Comparison of ENCODE assay signal across 9 mouse cellular contexts in genomic region chr7:119427180-119427616, GRCm38 (mm10). TPM values are rescaled to one million over a fixed set of nuclear protein-coding genes. Genes with fewer than 3 reads are reported as not detected.
DNase-seq lines count a peak whose midpoint lies in the region; ATAC-seq and TF ChIP-seq lines count a peak whose summit lies in the region.
"Had no signal": no experiment of that assay in that cellular context is flagged by ENCODE, and none has a peak within 500 bp of the region (broad histone marks: within the 10 kb centered on the region; RNA-seq: fewer than 3 reads in every experiment).

No protein-coding gene starts in this region.

- H3K9me3 ChIP-seq in forebrain, embryonic 11.5 days (ENCODE audit: control insufficient read depth, low read length): no peaks in the 10 kb centered on the region
- no peaks in the 10 kb centered on the region for H3K9me3 ChIP-seq in liver, embryonic 14.5 days (ENCODE audit: control insufficient read depth, low read length)

- no peak overlapping the region for H3K27ac ChIP-seq in forebrain, embryonic 11.5 days (ENCODE audit: low read depth, low read length)
- no peak overlapping the region for H3K27ac ChIP-seq in liver, embryonic 14.5 days

- no peaks in the 10 kb centered on the region for H3K27me3 ChIP-seq in forebrain, embryonic 11.5 days (ENCODE audit: control insufficient read depth, insufficient read depth, low read length)
- no peaks in the 10 kb centered on the region for H3K27me3 ChIP-seq in liver, embryonic 14.5 days (ENCODE audit: control insufficient read depth, insufficient read depth, low read length)

- ATAC-seq in forebrain, embryonic 11.5 days (replicated peaks; ENCODE audit: low FRiP score): peak; percentile 77; the same call in 1 of the 2 replicates
- ATAC-seq in liver, embryonic 14.5 days (ENCODE audit: insufficient read depth): no peak

- peak; percentile 2 for DNase-seq in heart, adult 8-10 months (ENCODE audit: low spot score)
- no peak for DNase-seq in heart, postnatal 25 days (ENCODE audit: low spot score)
- DNase-seq in brain, embryonic 14.5 days (ENCODE audit: low read depth): peak; percentile 91
- DNase-seq in forebrain, embryonic 11.5 days (ENCODE audit: low spot score): peak; percentile 73
- DNase-seq in kidney, postnatal 10 days: peak; percentile 46
- peak; percentile 4 to 17 (median 11) for DNase-seq in liver, embryonic 14.5 days (ENCODE audit: low read depth in 3 of 3, low spot score in 3 of 3)
- peak; percentile 67 for DNase-seq in right cerebral cortex, postnatal 4 days
- DNase-seq in spleen, postnatal 36 days (ENCODE audit: low spot score in 2 of 2): no peak

- H3K9ac ChIP-seq in forebrain, embryonic 11.5 days (ENCODE audit: low read length): no peak overlapping the region
- H3K9ac ChIP-seq in liver, embryonic 14.5 days (replicated peaks): no peak overlapping the region

- TF ChIP-seq CTCF in brain, embryonic 14.5 days (IDR thresholded peaks at IDR 0.05; ENCODE audit: borderline replicate concordance, extremely low read depth, insufficient read depth, insufficient read length): peak; percentile 75; the same call in 1 of the 2 replicates
- TF ChIP-seq CTCF in liver, embryonic 14.5 days (IDR thresholded peaks at IDR 0.05; ENCODE audit: low read depth): peak; percentile 66

- no peak for TF ChIP-seq EP300 in liver, embryonic 14.5 days (IDR thresholded peaks at IDR 0.05; ENCODE audit: low read depth)

- no peaks in the 10 kb centered on the region for H3K4me1 ChIP-seq in forebrain, embryonic 11.5 days (replicated peaks; ENCODE audit: control insufficient read depth, insufficient read depth, low read length)
- no peaks in the 10 kb centered on the region for H3K4me1 ChIP-seq in liver, embryonic 14.5 days (replicated peaks; ENCODE audit: control insufficient read depth in 2 of 2, insufficient read depth in 2 of 2, low read length in 1 of 2)

- no peak for TF ChIP-seq POLR2A in brain, embryonic 14.5 days (IDR thresholded peaks at IDR 0.05; ENCODE audit: borderline replicate concordance, extremely low read depth, insufficient read depth, insufficient read length, poor library complexity, severe bottlenecking)

- H3K36me3 ChIP-seq in forebrain, embryonic 11.5 days (ENCODE audit: control insufficient read depth, insufficient read depth, low read length): no peaks in the 10 kb centered on the region
- H3K36me3 ChIP-seq in liver, embryonic 14.5 days (replicated peaks; ENCODE audit: control insufficient read depth, insufficient read depth, low read depth): no peaks in the 10 kb centered on the region

- intact Hi-C loops in heart, postnatal 25 days (cut with DNase I): loop anchor here (5.0 kb wide), 1 partner anchor 405 kb away; no protein-coding TSS in a partner anchor

- 15% methylated on average over 6 of the region's 6 CpGs for WGBS in forebrain, embryonic 11.5 days
- WGBS in liver, embryonic 14.5 days (ENCODE audit: insufficient replicate concordance): 16% methylated on average over 6 of the region's 6 CpGs

- H3K4me2 ChIP-seq in forebrain, embryonic 11.5 days (ENCODE audit: low read depth, low read length, severe bottlenecking): no peak overlapping the region
- H3K4me2 ChIP-seq in liver, embryonic 14.5 days (ENCODE audit: low read depth): no peak overlapping the region

- no peak overlapping the region for H3K4me3 ChIP-seq in forebrain, embryonic 11.5 days (ENCODE audit: low read depth, low read length)
- H3K4me3 ChIP-seq in liver, embryonic 14.5 days (ENCODE audit: insufficient read depth in 1 of 2, low read depth in 2 of 2, low read length in 2 of 2): no peak overlapping the region

RNA-seq across cellular contexts. Expression of gene Gp2, which starts 31.9 kb away (rescaled TPM):
- total RNA-seq in heart, adult 8-10 months (2022): not detected
- not detected for total RNA-seq in heart, postnatal 25 days (2021)
- polyA plus RNA-seq in brain, embryonic 14.5 days (2012; rRNA removed): not detected in 2 replicates
- not detected in 2 replicates for polyA plus RNA-seq in forebrain, embryonic 11.5 days (2014; fragmentation: Nextera tagmentation; extraction: Ambion mirVana)
- not detected in 2 replicates for polyA plus RNA-seq in liver, embryonic 14.5 days (2012; rRNA removed)
- polyA plus RNA-seq in liver, embryonic 14.5 days (2014; fragmentation: Nextera tagmentation; extraction: Ambion mirVana): not detected in 2 replicates

RNA-seq across cellular contexts. Expression of gene Umod, which starts 51.9 kb away (rescaled TPM):
- total RNA-seq in heart, adult 8-10 months (2022): not detected
- total RNA-seq in heart, postnatal 25 days (2021): not detected
- not detected in 2 replicates for polyA plus RNA-seq in brain, embryonic 14.5 days (2012; rRNA removed)
- not detected in 2 replicates for polyA plus RNA-seq in forebrain, embryonic 11.5 days (2014; fragmentation: Nextera tagmentation; extraction: Ambion mirVana)
- not detected in 2 replicates for polyA plus RNA-seq in liver, embryonic 14.5 days (2012; rRNA removed)
- not detected in 2 replicates for polyA plus RNA-seq in liver, embryonic 14.5 days (2014; fragmentation: Nextera tagmentation; extraction: Ambion mirVana)
- polyA plus RNA-seq: large intestine, adult 2 months had no signal

Comparison
In these comparisons a context has a peak if more than half of its experiments do, and no peak if none do; other contexts are left out.
1. DNase-seq: peak in heart, adult 8-10 months (single experiment), brain, embryonic 14.5 days (single experiment), forebrain, embryonic 11.5 days (single experiment), kidney, postnatal 10 days (single experiment), liver, embryonic 14.5 days (3 of 3) and right cerebral cortex, postnatal 4 days (single experiment); none in heart, postnatal 25 days (single experiment) and spleen, postnatal 36 days (0 of 2).